Mouse (Mus musculus) lung, postnatal 14 days (tissue): ENCODE measurements around the gene Kcns1.

Experiments
- DNase-seq: peaks from one replicate; pipeline ENCODE4 v3.0.0; 2021

Kcns1 gene

GRCm38 (mm10) chr2:164170326-164170725 lies 587 bp downstream of the Kcns1 start:
- DNase-seq: no peak

- no peak for DNase-seq
Measured at GRCm38 (mm10) chr2:164168571-164168946, 2.4 kb downstream of the Kcns1 start.

- no peak for DNase-seq
Measured at GRCm38 (mm10) chr2:164167752-164168570, 3.0 kb downstream of the Kcns1 start.

- no peak for DNase-seq
Measured at GRCm38 (mm10) chr2:164164941-164165340, 6.0 kb downstream of the Kcns1 start.

GRCm38 (mm10) chr2:164161515-164162055 lies 9.3 kb downstream of the Kcns1 start:
- no peak for DNase-seq

GRCm38 (mm10) chr2:164158838-164159237 lies 12.1 kb downstream of the Kcns1 start:
- DNase-seq: no peak

- DNase-seq: no peak
Measured at GRCm38 (mm10) chr2:164156158-164156557, 14.8 kb downstream of the Kcns1 start.

- DNase-seq: no peak
Measured at GRCm38 (mm10) chr2:164154007-164154406, 16.9 kb downstream of the Kcns1 start.

- DNase-seq: peak; percentile 25
Measured at GRCm38 (mm10) chr2:164152341-164152740, 18.6 kb downstream of the Kcns1 start.

- no peak for DNase-seq
Measured at GRCm38 (mm10) chr2:164150086-164150760, 20.7 kb downstream of the Kcns1 start.

- DNase-seq: no peak
Measured at GRCm38 (mm10) chr2:164146556-164146955, 24.4 kb downstream of the Kcns1 start.

- no peak for DNase-seq
Measured at GRCm38 (mm10) chr2:164144541-164144940, 26.4 kb downstream of the Kcns1 start.

- DNase-seq: no peak
Measured at GRCm38 (mm10) chr2:164144025-164144424, 26.9 kb downstream of the Kcns1 start.

- DNase-seq: no peak
Measured at GRCm38 (mm10) chr2:164142021-164142420, 28.9 kb downstream of the Kcns1 start.

- no peak for DNase-seq
Measured at GRCm38 (mm10) chr2:164137754-164138153, 33.2 kb downstream of the Kcns1 start.

- DNase-seq: no peak
Measured at GRCm38 (mm10) chr2:164136393-164136792, 34.5 kb downstream of the Kcns1 start.

- no peak for DNase-seq
Measured at GRCm38 (mm10) chr2:164135367-164135766, 35.5 kb downstream of the Kcns1 start.

GRCm38 (mm10) chr2:164134563-164134962 lies 36.4 kb downstream of the Kcns1 start:
- DNase-seq: peak; percentile 41

GRCm38 (mm10) chr2:164131586-164131985 lies 39.3 kb downstream of the Kcns1 start:
- no peak for DNase-seq

GRCm38 (mm10) chr2:164128576-164129411 lies 42.1 kb downstream of the Kcns1 start:
- no peak for DNase-seq

- DNase-seq: no peak
Measured at GRCm38 (mm10) chr2:164127297-164127696, 43.6 kb downstream of the Kcns1 start.

GRCm38 (mm10) chr2:164126533-164126955 lies 44.4 kb downstream of the Kcns1 start:
- DNase-seq: peak; percentile 64

GRCm38 (mm10) chr2:164123169-164123766 lies 47.6 kb downstream of the Kcns1 start:
- no peak for DNase-seq
